Mouse (Mus musculus) adrenal gland, postnatal 10 days (tissue): ENCODE measurements around the gene Itgam. TPM values are rescaled to one million over a fixed set of nuclear protein-coding genes. Genes with fewer than 3 reads are reported as not detected.
"Not testable (repeated sequence)": the region's sequence is repeated elsewhere in the genome, so short reads cannot be mapped to it uniquely, and the experiment has no call there.

Experiments used
- DNase-seq: peaks from one replicate; pipeline ENCODE4 v3.0.0; 2021; ENCODE audit warnings: mixed read lengths
- total RNA-seq, 2 experiments: library from RNA; stranded (reverse); gene quantifications; 2 replicates each; pipeline ENCODE4 v1.2.3; 2021

Gene Itgam
- total RNA-seq, 2 experiments from 2014 or later, result 5.4 to 5.9 TPM

DNA sequence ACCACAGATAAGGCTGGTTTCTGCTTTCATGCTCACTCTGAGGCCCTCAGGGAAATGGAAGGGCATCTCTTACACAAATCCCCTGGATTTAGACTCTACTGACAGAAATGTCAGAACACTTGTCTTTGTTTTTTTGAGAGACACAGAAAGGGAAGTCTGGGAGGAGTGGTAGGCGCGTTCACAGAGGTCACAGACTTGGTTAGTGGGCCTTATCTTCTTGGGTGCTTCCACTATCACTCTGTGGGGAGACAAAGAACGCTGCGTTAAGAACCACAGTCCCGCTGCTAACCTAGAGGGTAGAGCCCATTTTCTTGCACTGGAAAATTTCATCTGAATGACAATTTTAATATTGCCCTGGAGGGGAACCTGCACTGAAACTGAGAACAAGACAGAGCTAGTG lies 69.7 kb downstream of the Itgam start:
- no peak for DNase-seq

DNA sequence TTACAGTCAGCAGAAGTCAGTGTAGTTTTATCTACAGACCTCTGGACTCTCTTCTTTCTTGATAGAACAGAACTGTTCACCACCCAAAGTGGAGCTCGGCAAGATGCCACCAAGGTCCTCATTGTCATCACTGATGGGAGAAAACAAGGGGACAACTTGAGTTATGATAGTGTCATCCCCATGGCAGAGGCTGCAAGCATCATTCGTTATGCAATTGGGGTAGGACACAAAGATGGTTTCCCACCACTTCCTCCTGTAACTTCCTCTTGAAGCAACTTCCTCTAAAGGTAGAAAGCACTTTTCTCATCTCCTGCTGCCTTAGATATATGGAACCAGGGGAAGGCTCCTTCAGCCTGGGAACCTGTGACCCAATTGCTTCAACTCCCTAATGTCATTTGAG lies 71.2 kb downstream of the Itgam start:
- no peak for DNase-seq

DNA sequence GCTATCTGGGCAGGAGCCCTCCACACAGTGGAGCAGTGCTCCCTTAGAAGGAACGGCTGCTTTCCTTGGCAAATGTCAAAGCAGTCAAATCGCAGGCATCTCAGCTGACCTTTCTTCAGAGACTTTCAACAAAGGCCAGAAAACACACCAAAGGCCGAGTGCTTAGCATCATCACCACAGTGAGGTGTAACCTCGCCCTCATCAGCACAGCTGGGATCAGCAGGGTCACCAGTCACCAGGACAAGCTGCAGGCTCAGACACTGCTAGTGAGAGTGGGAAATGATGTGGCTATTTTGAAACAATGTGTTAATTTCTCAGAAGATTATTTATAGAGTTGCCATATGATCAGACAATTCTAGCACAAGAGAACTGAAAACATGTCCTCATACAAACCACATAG lies 74.5 kb downstream of the Itgam start:
- no peak for DNase-seq

DNA sequence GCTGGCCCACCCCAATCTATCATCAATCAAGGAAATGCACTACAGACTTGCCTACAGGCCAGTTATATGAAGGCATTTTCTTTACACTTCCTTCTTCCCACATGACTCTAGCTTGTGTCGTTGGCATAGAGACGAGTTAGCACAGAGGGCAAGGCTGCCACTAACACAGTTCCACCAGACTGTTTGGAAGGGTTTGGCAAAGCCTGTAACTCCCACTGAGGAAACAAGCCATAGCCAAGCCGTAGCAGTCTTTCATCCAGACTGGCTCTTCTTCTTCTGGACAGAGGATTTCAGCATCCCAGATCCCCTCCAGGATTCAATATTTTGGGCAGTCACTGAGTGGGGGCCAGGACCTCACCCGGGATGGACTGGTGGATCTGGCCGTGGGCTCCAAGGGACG lies 77.2 kb downstream of the Itgam start:
- no peak for DNase-seq

DNA sequence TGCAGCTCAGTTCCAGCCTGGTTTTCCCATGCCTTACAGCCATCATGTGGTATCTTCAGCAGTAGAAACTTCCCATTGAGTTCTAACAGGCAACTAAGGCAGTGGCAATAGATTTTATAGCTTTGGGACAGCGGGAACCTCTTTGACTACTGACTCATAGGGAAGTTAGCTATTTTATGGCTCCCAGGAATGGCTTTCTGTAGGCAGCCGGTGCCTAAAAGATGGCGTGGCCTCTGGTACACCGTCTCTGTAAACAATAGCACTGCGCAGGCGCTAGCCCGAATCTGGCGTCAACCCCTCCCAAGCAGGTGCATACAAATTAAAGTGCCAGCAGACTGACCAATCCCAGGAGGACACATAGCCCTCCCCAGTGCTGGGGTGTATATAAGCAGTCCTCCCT lies 88.5 kb downstream of the Itgam start:
- no peak for DNase-seq

DNA sequence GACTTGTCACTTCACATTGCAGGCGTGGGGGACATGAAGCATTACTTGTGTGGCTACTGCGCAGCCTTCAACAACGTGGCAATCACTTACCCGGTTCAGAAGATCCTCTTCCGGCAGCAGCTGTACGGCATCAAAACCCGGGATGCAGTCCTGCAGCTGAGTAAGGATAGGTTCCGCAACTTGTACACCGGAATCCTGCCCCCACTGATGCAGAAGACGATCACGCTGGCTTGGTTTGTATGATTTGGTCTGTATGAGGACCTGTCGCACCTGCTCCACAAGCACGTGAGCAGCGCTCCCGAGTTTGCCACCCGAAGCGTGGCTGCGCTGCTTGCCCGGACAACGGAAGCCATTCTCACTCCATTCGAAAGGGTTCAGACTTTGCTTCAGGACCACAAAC lies 91.6 kb downstream of the Itgam start, which contains the start of gene Itgad:
Itgad (plus strand) TSS at position 301 of the 400 bp plus-strand sequence.
- no peak for DNase-seq

DNA sequence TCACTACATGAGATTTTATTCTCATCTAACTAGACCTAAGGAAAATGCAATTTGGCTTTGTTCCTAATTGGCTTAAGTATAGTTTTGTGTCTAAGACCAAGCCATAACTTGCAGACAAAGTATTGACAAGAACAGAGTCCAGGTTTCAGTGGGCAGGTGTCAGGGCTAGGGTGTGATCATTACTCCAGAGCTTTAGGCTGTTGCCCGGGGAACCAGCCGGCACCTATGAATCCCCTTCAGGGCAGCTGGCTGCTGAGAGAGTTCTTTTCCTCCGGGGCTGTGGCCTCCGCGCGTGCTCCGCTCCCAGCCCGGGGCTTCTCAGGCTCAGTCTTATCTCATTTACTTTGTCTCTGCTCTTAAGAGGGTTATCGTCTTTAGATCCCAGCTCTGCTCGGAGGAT lies 92.5 kb downstream of the Itgam start:
- DNase-seq, result peak; percentile 27

DNA sequence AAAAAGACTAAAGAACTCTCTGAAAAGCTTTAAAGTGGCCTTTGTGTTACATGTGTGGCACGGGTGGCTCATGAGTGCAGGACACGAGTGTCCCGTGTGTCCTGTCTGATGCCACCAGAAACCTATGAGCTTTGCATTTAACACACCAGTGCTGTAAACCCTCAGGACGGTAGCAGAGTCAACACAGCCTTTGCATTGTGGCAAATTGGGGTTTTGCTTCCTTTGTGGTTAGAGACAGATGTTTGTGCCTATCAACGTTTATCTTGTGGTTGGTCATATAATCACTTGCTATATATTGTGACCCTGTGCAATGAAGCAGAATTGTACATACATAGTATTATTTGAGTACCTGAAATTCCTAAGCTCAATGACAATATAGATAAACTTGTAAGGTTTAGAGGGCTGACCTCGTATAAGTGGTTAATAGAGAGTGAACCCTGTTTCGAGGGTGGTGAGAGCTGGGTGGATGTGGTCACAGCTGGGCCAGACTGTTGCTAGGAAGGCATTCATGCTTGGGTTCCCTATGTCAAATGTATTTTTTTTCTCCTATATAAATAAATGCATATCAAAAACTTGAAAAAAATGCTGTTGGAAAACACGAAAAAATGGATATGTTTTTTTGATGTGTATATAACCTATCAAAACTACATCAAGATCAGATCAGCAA lies 96.4 kb downstream of the Itgam start:
- DNase-seq, result not testable (repeated sequence)

DNA sequence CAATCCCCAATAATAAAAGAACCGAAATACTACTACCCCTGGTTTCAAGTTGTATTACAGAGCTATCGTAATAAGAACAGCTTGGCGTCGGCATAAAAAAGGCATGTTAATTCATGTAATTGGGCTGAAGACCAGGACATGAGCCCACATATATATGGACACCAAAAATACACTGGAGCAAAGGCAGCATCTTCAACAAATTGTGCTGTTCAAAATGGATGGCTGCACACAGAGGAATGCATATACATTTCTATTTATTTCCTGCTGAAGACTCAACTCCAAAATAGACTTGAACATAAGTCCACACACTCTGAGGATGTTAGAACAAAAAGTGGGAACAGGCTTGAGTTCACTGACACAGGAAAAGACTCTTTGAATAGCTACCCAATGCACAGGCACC lies 101.6 kb downstream of the Itgam start:
- DNase-seq, result no peak

DNA sequence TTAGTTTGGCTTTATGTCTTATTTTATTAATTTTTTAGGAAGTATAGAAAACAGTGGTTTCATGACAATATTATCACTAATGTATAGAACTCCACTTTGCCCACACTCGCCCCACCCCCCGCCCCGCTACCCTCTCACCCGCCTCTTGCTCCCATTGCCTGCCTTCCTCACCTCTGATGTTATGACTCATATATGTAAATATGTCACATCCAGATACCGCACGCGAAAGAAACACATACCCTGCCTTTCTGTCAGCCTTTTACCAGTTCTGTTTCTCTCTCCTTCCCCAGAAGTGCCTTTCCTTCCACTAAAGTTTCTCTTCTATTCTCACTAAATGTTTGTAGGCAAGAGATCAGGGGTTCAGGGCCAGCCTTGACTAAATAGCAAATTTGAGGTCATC lies 104.0 kb downstream of the Itgam start:
- no peak for DNase-seq

Other genes with a start within 250 kb of the Itgam start
- gene Stx4a, start 238.3 kb upstream of the Itgam start, total RNA-seq, result 10 to 100 TPM; 67.8 to 94.9 TPM
- 1 to 10 TPM; 6.9 to 9.4 TPM for gene Stx1b, start 238.1 kb upstream of the Itgam start, total RNA-seq
- 10 to 100 TPM; 29.8 to 35.6 TPM for gene Zfp646, start 186.4 kb upstream of the Itgam start, total RNA-seq
- gene Zfp668, start 185.8 kb upstream of the Itgam start, total RNA-seq, result 1 to 10 TPM; 5.4 to 9.5 TPM
- gene Prss53, start 171.7 kb upstream of the Itgam start, total RNA-seq, result 1 to 10 TPM in 1 of 2 experiments, under 1 TPM in 1; 0.72 to 1.2 TPM
- gene Gm21974, start 167.2 kb upstream of the Itgam start, total RNA-seq, result not detected
- gene Vkorc1, start 167.0 kb upstream of the Itgam start, total RNA-seq, result 100 to 1,000 TPM in 1 of 2 experiments, 10 to 100 TPM in 1; 84.3 to 112 TPM
- 100 to 1,000 TPM; 124 to 135 TPM for gene Bckdk, start 158.6 kb upstream of the Itgam start, total RNA-seq
- 10 to 100 TPM; 22.5 to 24.7 TPM for gene Kat8, start 150.1 kb upstream of the Itgam start, total RNA-seq
- under 1 TPM; 0.45 to 0.96 TPM for gene Prss8, start 132.5 kb upstream of the Itgam start, total RNA-seq
- 10 to 100 TPM; 11.5 to 12.4 TPM for gene Prss36, start 115.9 kb upstream of the Itgam start, total RNA-seq
- 100 to 1,000 TPM; 261 to 396 TPM for gene Fus, start 95.2 kb upstream of the Itgam start, total RNA-seq
- 1 to 10 TPM; 5.6 to 8.0 TPM for gene Pycard, start 68.8 kb upstream of the Itgam start, total RNA-seq
- gene Trim72, start 58.7 kb upstream of the Itgam start, total RNA-seq, result 10 to 100 TPM in 1 of 2 experiments, 1 to 10 TPM in 1; 5.2 to 24.5 TPM
- gene Gm49368, start within 50 bp of the Itgam start, total RNA-seq, result under 1 TPM in 1 of 2 experiments, not detected in 1; 0.09 TPM
- 1 to 10 TPM in 1 of 2 experiments, under 1 TPM in 1; 0.54 to 1.5 TPM for gene Itgax, start 66.9 kb downstream of the Itgam start, total RNA-seq
- gene Itgad, start 91.7 kb downstream of the Itgam start, total RNA-seq, result under 1 TPM; 0.57 to 0.91 TPM
- gene Cox6a2, start 143.7 kb downstream of the Itgam start, total RNA-seq, result 100 to 1,000 TPM in 1 of 2 experiments, 10 to 100 TPM in 1; 25.0 to 167 TPM
- 10 to 100 TPM; 17.0 to 18.8 TPM for gene Armc5, start 174.7 kb downstream of the Itgam start, total RNA-seq
- gene 9130023H24Rik, start 175.4 kb downstream of the Itgam start, total RNA-seq, result 1 to 10 TPM; 6.5 to 6.6 TPM
- 10 to 100 TPM; 28.6 to 32.5 TPM for gene Tgfb1i1, start 184.2 kb downstream of the Itgam start, total RNA-seq
- gene Slc5a2, start 203.0 kb downstream of the Itgam start, total RNA-seq, result under 1 TPM in 1 of 2 experiments, not detected in 1; 0.27 TPM
- 10 to 100 TPM; 24.6 to 29.3 TPM for gene BC017158, start 235.5 kb downstream of the Itgam start, total RNA-seq